In genomic region chr10:27133135-27133534, GRCm38 (mm10) we compare ENCODE assay signal across 8 mouse cellular contexts.
A peak's percentile ranks its signal among the peaks of the same experiment; 100 is the strongest.
DNase-seq lines count a peak whose midpoint lies in the region; ATAC-seq lines count a peak whose summit lies in the region.

No protein-coding gene starts in this region.

- no peak overlapping the region for H3K4me3 ChIP-seq in lung, embryonic 16.5 days (ENCODE audit: low read length)

- peak; percentile 69 for ATAC-seq in lung, embryonic 16.5 days (ENCODE audit: low read depth)

- H3K9me3 ChIP-seq in lung, embryonic 16.5 days (ENCODE audit: control insufficient read depth, low read length): no peaks in the 10 kb centered on the region

- H3K4me2 ChIP-seq in lung, embryonic 16.5 days (ENCODE audit: low read depth, low read length): no peak overlapping the region

- intact Hi-C loops in heart, postnatal 36 days (cut with DNase I): loop anchor here (2.0 kb wide), 1 partner anchor 628 kb away; no protein-coding TSS in a partner anchor

- 0 out of 2 replicates have a peak, but pooled peaks cover 5% of the 10 kb centered on the region for H3K4me1 ChIP-seq in lung, embryonic 16.5 days (replicated peaks; ENCODE audit: control insufficient read depth, insufficient read depth, low read length)

- H3K9ac ChIP-seq in lung, embryonic 16.5 days (ENCODE audit: low read length): no peak overlapping the region

- H3K27me3 ChIP-seq in lung, embryonic 16.5 days (ENCODE audit: control insufficient read depth, insufficient read depth, low read depth, low read length): no peaks in the 10 kb centered on the region

- WGBS in lung, embryonic 16.5 days: 7% methylated on average over 1 of the region's 1 CpGs

- H3K27ac ChIP-seq in lung, embryonic 16.5 days (ENCODE audit: low read length): no peak overlapping the region

- peak; percentile 81 for DNase-seq in 3T3-L1 (ENCODE audit: low read depth, low spot score)
- DNase-seq in WW6 (ENCODE audit: low read depth, low spot score): peak; percentile 22
- DNase-seq in embryo, embryonic 11.5 days (ENCODE audit: low read depth, low spot score): peak; percentile 51
- DNase-seq in heart, postnatal 36 days: peak; percentile 8 to 22
- DNase-seq in kidney, postnatal 4 days: peak; percentile 45 to 66
- DNase-seq in right cerebral cortex, adult 18-20 months: peak; percentile 79
- no peak for DNase-seq in thymus, postnatal 36 days

- no peaks in the 10 kb centered on the region for H3K36me3 ChIP-seq in lung, embryonic 16.5 days (ENCODE audit: control insufficient read depth, insufficient read depth, low read length)

Comparison
In these comparisons a context has a peak if more than half of its experiments do, and no peak if none do; other contexts are left out.
1. DNase-seq: peak in 3T3-L1 (single experiment), WW6 (single experiment), embryo, embryonic 11.5 days (single experiment), heart, postnatal 36 days (2 of 2), kidney, postnatal 4 days (2 of 2) and right cerebral cortex, adult 18-20 months (single experiment); none in thymus, postnatal 36 days (0 of 2).